ENCODE assay signal across 8 mouse cellular contexts in the genomic region with DNA sequence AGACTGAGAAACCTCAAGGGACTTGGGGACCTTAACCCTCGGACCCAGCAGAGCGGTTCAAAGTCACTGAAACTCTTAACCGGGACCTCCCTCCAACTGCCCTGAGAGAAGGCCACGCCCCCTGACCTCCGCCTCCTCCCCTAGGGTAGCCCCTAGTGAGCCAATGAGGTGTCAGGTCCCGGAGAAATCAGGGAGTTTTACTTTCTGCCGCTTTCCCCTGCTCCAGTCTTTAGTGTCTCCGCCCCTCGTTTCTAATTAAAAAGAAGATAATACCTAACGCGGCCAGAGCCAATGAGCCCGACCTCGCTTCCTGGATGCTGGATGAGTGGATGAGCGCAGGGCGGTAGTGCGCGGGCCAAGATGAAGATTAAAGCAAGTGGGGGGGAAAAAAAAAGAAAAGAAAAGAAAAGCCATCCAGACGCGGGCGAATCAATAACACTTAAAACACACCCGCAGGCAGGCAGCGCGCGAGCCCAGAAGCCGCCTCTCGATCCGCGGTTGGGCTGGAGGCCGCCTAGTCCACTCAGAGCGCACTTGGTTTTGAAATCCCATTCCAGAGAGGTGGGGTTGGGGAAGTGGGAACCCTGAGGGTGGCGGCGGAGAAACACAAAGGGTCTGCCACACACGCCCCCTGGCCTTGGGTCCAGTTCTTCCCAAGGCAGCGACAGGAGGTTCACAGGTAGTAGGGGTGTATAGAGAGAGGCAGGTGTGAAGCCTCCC. TPM values are rescaled to one million over a fixed set of nuclear protein-coding genes. Genes with fewer than 3 reads are reported as not detected.
DNase-seq lines count a peak whose midpoint lies in the region; ATAC-seq lines count a peak whose summit lies in the region.

No protein-coding gene starts in this region.

- no peak overlapping the region for H3K27ac ChIP-seq in heart, embryonic 11.5 days (ENCODE audit: low read depth, low read length)
- peak overlapping the region; percentile 69 for H3K27ac ChIP-seq in hindbrain, embryonic 15.5 days (replicated peaks)
- H3K27ac ChIP-seq in liver, embryonic 11.5 days (ENCODE audit: low read depth, low read length) = no peak overlapping the region
- no peak overlapping the region for H3K27ac ChIP-seq in stomach, embryonic 15.5 days

- H3K4me2 ChIP-seq in heart, embryonic 11.5 days = peak overlapping the region; percentile 49
- H3K4me2 ChIP-seq in hindbrain, embryonic 15.5 days = peak overlapping the region; percentile 96
- peak overlapping the region; percentile 43 for H3K4me2 ChIP-seq in liver, embryonic 11.5 days
- H3K4me2 ChIP-seq in stomach, embryonic 15.5 days = peak overlapping the region; percentile 40

- under 1% methylated on average over 34 of the region's 34 CpGs for WGBS in heart, embryonic 11.5 days (ENCODE audit: insufficient replicate concordance)
- WGBS in hindbrain, embryonic 15.5 days = under 1% methylated on average over 34 of the region's 34 CpGs
- 2% methylated on average over 34 of the region's 34 CpGs for WGBS in liver, embryonic 11.5 days
- WGBS in stomach, embryonic 15.5 days = under 1% methylated on average over 34 of the region's 34 CpGs

- no peaks in the 10 kb centered on the region for H3K36me3 ChIP-seq in heart, embryonic 11.5 days (ENCODE audit: control insufficient read depth, insufficient read depth, low read length)
- H3K36me3 ChIP-seq in hindbrain, embryonic 15.5 days = no peaks in the 10 kb centered on the region
- no peaks in the 10 kb centered on the region for H3K36me3 ChIP-seq in liver, embryonic 11.5 days (ENCODE audit: control insufficient read depth, insufficient read depth, low read length)
- H3K36me3 ChIP-seq in stomach, embryonic 15.5 days = no peaks in the 10 kb centered on the region

- no peaks in the 10 kb centered on the region for H3K9me3 ChIP-seq in heart, embryonic 11.5 days (replicated peaks; ENCODE audit: control insufficient read depth, low read length)
- H3K9me3 ChIP-seq in hindbrain, embryonic 15.5 days = no peaks in the 10 kb centered on the region
- H3K9me3 ChIP-seq in liver, embryonic 11.5 days (ENCODE audit: control insufficient read depth, low read length) = no peaks in the 10 kb centered on the region
- no peaks in the 10 kb centered on the region for H3K9me3 ChIP-seq in stomach, embryonic 15.5 days

- H3K27me3 ChIP-seq in heart, embryonic 11.5 days (ENCODE audit: control insufficient read depth, insufficient read depth, low read length) = peaks cover 86% of the 10 kb centered on the region
- peaks cover 33% of the 10 kb centered on the region for H3K27me3 ChIP-seq in hindbrain, embryonic 15.5 days
- peaks cover 74% of the 10 kb centered on the region for H3K27me3 ChIP-seq in liver, embryonic 11.5 days (replicated peaks; ENCODE audit: control insufficient read depth, insufficient read depth, low read length)
- H3K27me3 ChIP-seq in stomach, embryonic 15.5 days (replicated peaks) = peaks cover 80% of the 10 kb centered on the region

- H3K4me1 ChIP-seq in heart, embryonic 11.5 days (ENCODE audit: control insufficient read depth, insufficient read depth, low read length) = peaks cover 7% of the 10 kb centered on the region
- H3K4me1 ChIP-seq in hindbrain, embryonic 15.5 days (replicated peaks) = peaks cover 26% of the 10 kb centered on the region
- H3K4me1 ChIP-seq in liver, embryonic 11.5 days (replicated peaks; ENCODE audit: control insufficient read depth, insufficient read depth, low read length) = peaks cover 8% of the 10 kb centered on the region
- peaks cover 22% of the 10 kb centered on the region for H3K4me1 ChIP-seq in stomach, embryonic 15.5 days

- no peak for ATAC-seq in heart, embryonic 11.5 days (replicated peaks; ENCODE audit: insufficient number of reproducible peaks, low FRiP score, low TSS enrichment)
- ATAC-seq in hindbrain, embryonic 15.5 days (ENCODE audit: low FRiP score, low read depth) = no peak
- ATAC-seq in liver, embryonic 11.5 days (replicated peaks; ENCODE audit: low FRiP score) = no peak
- ATAC-seq in stomach, embryonic 15.5 days (ENCODE audit: insufficient read depth, low FRiP score, low read depth) = no peak

- no peak overlapping the region for H3K9ac ChIP-seq in heart, embryonic 11.5 days (ENCODE audit: low read depth, low read length)
- peak overlapping the region; percentile 52 for H3K9ac ChIP-seq in hindbrain, embryonic 15.5 days
- no peak overlapping the region for H3K9ac ChIP-seq in liver, embryonic 11.5 days (ENCODE audit: low read depth, low read length)
- no peak overlapping the region for H3K9ac ChIP-seq in stomach, embryonic 15.5 days

- peak overlapping the region; percentile 23 for H3K4me3 ChIP-seq in heart, embryonic 11.5 days (ENCODE audit: low read depth, low read length)
- H3K4me3 ChIP-seq in hindbrain, embryonic 15.5 days = peak overlapping the region; percentile 53
- peak overlapping the region; percentile 8; the same call in 1 of the 2 replicates for H3K4me3 ChIP-seq in liver, embryonic 11.5 days (ENCODE audit: low read depth, low read length)
- peak overlapping the region; percentile 18 for H3K4me3 ChIP-seq in stomach, embryonic 15.5 days (replicated peaks)

- DNase-seq in heart, adult 9 months (ENCODE audit: low spot score in 2 of 2) = no peak
- peak; percentile 71 to 80 for DNase-seq in cerebellum, postnatal 25 days
- no peak for DNase-seq in liver, embryonic 11.5 days (ENCODE audit: low spot score)
- DNase-seq in c-Kit-positive CD71-positive TER-119-positive erythroid progenitor cells, embryonic 14.5 days (ENCODE audit: low spot score) = no peak
- no peak for DNase-seq in T-cell, adult 2 months (ENCODE audit: low spot score)

RNA-seq across cellular contexts. Expression of gene Wnt7a, which starts 1.6 kb away (rescaled TPM):
- polyA plus RNA-seq in heart, embryonic 11.5 days (2014; fragmentation: Nextera tagmentation; extraction: Ambion mirVana) = 0.11 and 0.59 TPM in 2 replicates
- polyA plus RNA-seq in hindbrain, embryonic 15.5 days (2015; fragmentation: Nextera tagmentation; extraction: Ambion mirVana) = 10.1 and 11.0 TPM in 2 replicates
- polyA plus RNA-seq in liver, embryonic 11.5 days (2014; fragmentation: Nextera tagmentation; extraction: Ambion mirVana) = 0.05 and 0.30 TPM in 2 replicates
- polyA plus RNA-seq in stomach, embryonic 15.5 days (2015; fragmentation: Nextera tagmentation; extraction: Ambion mirVana) = 0.04 TPM in 1 of 2 replicates, not detected in the other

Comparison
In these comparisons a context has a peak if more than half of its experiments do, and no peak if none do; other contexts are left out.
1. H3K4me2 ChIP-seq: peak in every context shown above with its lines; median percentile 96 in hindbrain, embryonic 15.5 days; 49 in heart, embryonic 11.5 days; 43 in liver, embryonic 11.5 days; 40 in stomach, embryonic 15.5 days.
2. DNase-seq: peak in cerebellum, postnatal 25 days (2 of 2); none in heart, adult 9 months (0 of 2), liver, embryonic 11.5 days (single experiment), c-Kit-positive CD71-positive TER-119-positive erythroid progenitor cells, embryonic 14.5 days (single experiment) and T-cell, adult 2 months (single experiment).
3. Peak in every context shown above with its lines, with median percentiles within 50 percentile points of each other: H3K4me3 ChIP-seq.